ENCODE assay signal across 20 mouse cellular contexts in the genomic region with DNA sequence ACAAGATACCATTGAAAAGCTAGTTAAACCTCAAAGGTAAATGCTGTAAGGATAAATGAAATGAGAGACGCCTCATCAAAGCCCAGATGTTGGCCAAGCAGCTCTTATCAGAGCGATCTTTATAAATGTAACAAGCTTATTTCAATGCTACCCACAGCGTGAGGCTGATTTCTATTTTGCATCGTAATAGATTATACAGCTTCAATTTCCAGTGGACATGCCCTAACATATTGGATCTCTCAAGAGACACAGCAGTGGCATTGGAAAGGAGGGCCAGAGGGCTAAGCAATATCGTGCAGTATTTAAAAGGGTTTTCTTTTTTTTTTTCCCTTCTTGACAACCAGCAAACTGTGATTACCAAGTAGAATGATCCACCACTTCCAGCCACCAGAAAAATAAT.
"Had no signal": no experiment of that assay in that cellular context is flagged by ENCODE, and none has a peak within 500 bp of the region (broad histone marks: within the 10 kb centered on the region; RNA-seq: fewer than 3 reads in every experiment).

No protein-coding gene starts in this region.

- H3K27ac ChIP-seq: liver, embryonic 13.5 days; liver, embryonic 15.5 days; lung, embryonic 15.5 days; macrophage; midbrain, embryonic 12.5 days; neural tube, embryonic 12.5 days had no signal

- H3K9me3 ChIP-seq: liver, embryonic 13.5 days; liver, embryonic 15.5 days; lung, embryonic 15.5 days; megakaryocyte, embryonic 14.5 days; midbrain, embryonic 12.5 days; neural tube, embryonic 12.5 days had no signal

- H3K4me2 ChIP-seq: liver, embryonic 13.5 days; liver, embryonic 15.5 days; lung, embryonic 15.5 days; midbrain, embryonic 12.5 days; neural tube, embryonic 12.5 days had no signal

- H3K27me3 ChIP-seq: liver, embryonic 13.5 days; liver, embryonic 15.5 days; lung, embryonic 15.5 days; megakaryocyte, embryonic 14.5 days; midbrain, embryonic 12.5 days; neural tube, embryonic 12.5 days had no signal

- H3K9ac ChIP-seq: liver, embryonic 13.5 days; liver, embryonic 15.5 days; liver, postnatal 0 days; lung, embryonic 15.5 days; midbrain, embryonic 12.5 days; neural tube, embryonic 12.5 days had no signal

- DNase-seq: liver, embryonic 13.5 days; liver, postnatal 0 days; lung, adult 2 months; lung, postnatal 14 days; lung, postnatal 36 days; right cerebral cortex, adult 18-20 months; right cerebral cortex, postnatal 25 days; right cerebral cortex, postnatal 4 days; spleen, adult 18-20 months; thymus, adult 18-20 months; thymus, postnatal 14 days; thymus, postnatal 36 days had no signal

- ATAC-seq: liver, postnatal 0 days; lung, postnatal 0 days; midbrain, embryonic 16.5 days had no signal

- H3K4me1 ChIP-seq: liver, embryonic 13.5 days; liver, embryonic 15.5 days; lung, embryonic 15.5 days; megakaryocyte, embryonic 14.5 days; midbrain, embryonic 12.5 days; neural tube, embryonic 12.5 days had no signal

- H3K36me3 ChIP-seq: liver, embryonic 13.5 days; liver, embryonic 15.5 days; lung, embryonic 15.5 days; midbrain, embryonic 12.5 days; neural tube, embryonic 12.5 days had no signal

- H3K4me3 ChIP-seq: liver, embryonic 13.5 days; liver, embryonic 15.5 days; lung, embryonic 15.5 days; megakaryocyte, embryonic 14.5 days; midbrain, embryonic 12.5 days; neural tube, embryonic 12.5 days had no signal
